Mouse (Mus musculus) CH12.LX (cell line): ENCODE measurements around the gene Rec114. TPM values are rescaled to one million over a fixed set of nuclear protein-coding genes. Genes with fewer than 3 reads are reported as not detected.

Experiments
- DNase-seq: peaks from one replicate; pipeline ENCODE4 v3.0.0-alpha.2; 2013; ENCODE audit errors: extremely low read depth
- H3K27ac ChIP-seq: 2 replicates; pipeline ENCODE4 v1.5.1; 2012; ENCODE audit warnings: low read depth, mild to moderate bottlenecking, control low read depth, moderate library complexity; ENCODE audit not compliant: insufficient read depth
- H3K27me3 ChIP-seq: replicated peaks from 2 replicates; pipeline ENCODE3; 2012; ENCODE audit warnings: inconsistent platforms
- H3K36me3 ChIP-seq, 2 experiments: replicated peaks in 1 of 2; 2 replicates each; pipeline versions ENCODE3 to v1.6.1; 2012; ENCODE audit warnings: inconsistent platforms in 1 of 2, low read length in 1 of 2, mild to moderate bottlenecking in 1 of 2, mixed read lengths in 1 of 2, moderate library complexity in 1 of 2; ENCODE audit not compliant: control insufficient read depth in 1 of 2, insufficient read depth in 1 of 2
- H3K4me1 ChIP-seq, 2 experiments: 2 replicates each; pipeline ENCODE4 v1.6.1; 2012; ENCODE audit warnings: inconsistent platforms in 1 of 2, moderate library complexity in 1 of 2; ENCODE audit not compliant: insufficient read depth in 2 of 2, control insufficient read depth in 1 of 2
- H3K4me2 ChIP-seq: 2 replicates; pipeline ENCODE4 v1.6.1; 2012; ENCODE audit warnings: low read depth, mild to moderate bottlenecking, control low read depth; ENCODE audit not compliant: poor library complexity, insufficient read depth, severe bottlenecking
- H3K4me3 ChIP-seq, 3 experiments: fragments of 150-350 bp in 1 of 3; sonication (generic) in 1 of 3; replicated peaks in 1 of 3; 2 replicates each; pipeline versions ENCODE3 to v1.5.1; 2011 to 2012; ENCODE audit warnings: low read depth in 2 of 3, low read length in 2 of 3, mild to moderate bottlenecking in 2 of 3, moderate library complexity in 2 of 3, control low read depth in 1 of 3, improper control_type of control experiment in 1 of 3, inconsistent platforms in 1 of 3, mixed read lengths in 1 of 3; ENCODE audit not compliant: poor library complexity in 1 of 3
- H3K79me2 ChIP-seq: replicated peaks from 2 replicates; pipeline ENCODE4 v1.6.1; 2012; ENCODE audit warnings: mild to moderate bottlenecking, moderate library complexity; ENCODE audit not compliant: control insufficient read depth, poor library complexity, insufficient read depth, severe bottlenecking; ENCODE audit errors: extremely low read depth
- H3K9ac ChIP-seq: 2 replicates; pipeline ENCODE4 v1.6.1; 2012; ENCODE audit warnings: low read depth, mild to moderate bottlenecking, control low read depth, moderate library complexity; ENCODE audit not compliant: insufficient read depth
- H3K9me3 ChIP-seq: replicated peaks from 2 replicates; pipeline ENCODE3; 2012; ENCODE audit warnings: low read length, inconsistent platforms, mixed read lengths
- CHD1 ChIP-seq: IDR thresholded peaks from 2 replicates; pipeline ENCODE4 v1.6.1; 2012; ENCODE audit warnings: low read depth, low read length, improper control_type of control experiment, inconsistent platforms
- CTCF ChIP-seq, 2 experiments: IDR thresholded peaks in 1 of 2; conservative IDR thresholded peaks in 1 of 2; 2 replicates each; pipeline ENCODE4 v1.5.1; 2011 to 2012; ENCODE audit warnings: low read depth in 2 of 2, low read length in 2 of 2, improper control_type of control experiment in 1 of 2, inconsistent platforms in 1 of 2, mild to moderate bottlenecking in 1 of 2, moderate library complexity in 1 of 2
- E2F4 ChIP-seq: IDR thresholded peaks from 2 replicates; pipeline ENCODE4 v1.6.1; 2011; ENCODE audit warnings: low read depth, low read length, improper control_type of control experiment; ENCODE audit not compliant: insufficient replicate concordance
- ELF1 ChIP-seq: IDR thresholded peaks from 2 replicates; pipeline ENCODE4 v1.6.1; 2014; ENCODE audit warnings: low read depth, mild to moderate bottlenecking, inconsistent platforms, low read length, improper control_type of control experiment
- EP300 ChIP-seq: IDR thresholded peaks from 2 replicates; pipeline ENCODE4 v1.6.1; 2011; ENCODE audit warnings: low read length, improper control_type of control experiment
- ETS1 ChIP-seq: conservative IDR thresholded peaks from 2 replicates; pipeline ENCODE4 v1.6.1; 2012; ENCODE audit warnings: low read depth, mild to moderate bottlenecking, inconsistent platforms, low read length, improper control_type of control experiment, moderate library complexity
- GABPA ChIP-seq: IDR thresholded peaks from 2 replicates; pipeline ENCODE4 v1.6.1; 2012; ENCODE audit warnings: low read depth, low read length, improper control_type of control experiment, inconsistent platforms; ENCODE audit not compliant: insufficient replicate concordance
- JUN ChIP-seq: IDR thresholded peaks from 2 replicates; pipeline ENCODE4 v1.6.1; 2011; ENCODE audit warnings: low read depth, mild to moderate bottlenecking, low read length, improper control_type of control experiment, moderate library complexity; ENCODE audit not compliant: insufficient read depth
- KAT2A ChIP-seq: IDR thresholded peaks from 2 replicates; pipeline ENCODE4 v1.6.1; 2012; ENCODE audit warnings: low read length, improper control_type of control experiment, inconsistent platforms; ENCODE audit not compliant: insufficient replicate concordance
- MAFK ChIP-seq: IDR thresholded peaks from 2 replicates; pipeline ENCODE4 v1.6.1; 2011; ENCODE audit warnings: low read length, improper control_type of control experiment; ENCODE audit not compliant: insufficient replicate concordance
- MAX ChIP-seq: IDR thresholded peaks from 2 replicates; pipeline ENCODE4 v1.6.1; 2011; ENCODE audit warnings: low read length, improper control_type of control experiment
- MEF2A ChIP-seq: IDR thresholded peaks from 2 replicates; pipeline ENCODE4 v1.6.1; 2014; ENCODE audit warnings: low read depth, mild to moderate bottlenecking, inconsistent platforms, low read length, improper control_type of control experiment, borderline replicate concordance
- MXI1 ChIP-seq: IDR thresholded peaks from 2 replicates; pipeline ENCODE4 v1.6.1; 2011; ENCODE audit warnings: mild to moderate bottlenecking, low read depth, low read length, improper control_type of control experiment
- MYC ChIP-seq: IDR thresholded peaks from 2 replicates; pipeline ENCODE4 v1.6.1; 2011; ENCODE audit warnings: low read depth, mild to moderate bottlenecking, improper control_type of control experiment, low read length
- NELFE ChIP-seq: IDR thresholded peaks from 2 replicates; pipeline ENCODE4 v1.6.1; 2011; ENCODE audit warnings: low read depth, low read length, improper control_type of control experiment
- PAX5 ChIP-seq: IDR thresholded peaks from 2 replicates; pipeline ENCODE4 v1.6.1; 2012; ENCODE audit warnings: low read length, inconsistent platforms, mixed read lengths
- POLR2A ChIP-seq: IDR thresholded peaks from 2 replicates; pipeline ENCODE4 v1.6.1; 2011; ENCODE audit warnings: low read depth, mild to moderate bottlenecking, improper control_type of control experiment, low read length
- RCOR1 ChIP-seq: conservative IDR thresholded peaks from 2 replicates; pipeline ENCODE4 v1.6.1; 2012; ENCODE audit warnings: low read depth, mild to moderate bottlenecking, inconsistent platforms, low read length, improper control_type of control experiment
- SIN3A ChIP-seq: IDR thresholded peaks from 2 replicates; pipeline ENCODE4 v1.6.1; 2012; ENCODE audit warnings: low read length, improper control_type of control experiment, inconsistent platforms
- TBP ChIP-seq: conservative IDR thresholded peaks from 2 replicates; pipeline ENCODE4 v1.6.1; 2011; ENCODE audit warnings: low read depth, low read length, improper control_type of control experiment
- ZC3H11A ChIP-seq: IDR thresholded peaks from 2 replicates; pipeline ENCODE4 v1.6.1; 2012; ENCODE audit warnings: low read depth, mild to moderate bottlenecking, inconsistent platforms, low read length, improper control_type of control experiment
- ZMIZ1 ChIP-seq: IDR thresholded peaks from 2 replicates; pipeline ENCODE4 v1.6.1; 2012; ENCODE audit warnings: low read depth, mild to moderate bottlenecking, inconsistent platforms, low read length, improper control_type of control experiment
- ZNF384 ChIP-seq: IDR thresholded peaks from 2 replicates; pipeline ENCODE4 v1.6.1; 2012; ENCODE audit warnings: low read depth, low read length, improper control_type of control experiment, inconsistent platforms
- dilution Hi-C: fragments of 300-500 bp; cut with MboI; formaldehyde crosslinking; loops from 2 replicates; pipeline ENCODE4 v1.14.3; 2020; ENCODE audit warnings: low sequenced_read_pairs; ENCODE audit not compliant: extremely low pct_unique_long_range_greater_than_20kb, extremely low pct_ligation_motif_present
- in situ Hi-C: fragments of 300-500 bp; cut with MboI; formaldehyde crosslinking; loops from 3 replicates; pipeline ENCODE4 v1.14.3; 2019; ENCODE audit warnings: low sequenced_read_pairs, low pct_ligation_motif_present, low pct_unique_long_range_greater_than_20kb, mixed read lengths
- polyA plus RNA-seq: library from polyadenylated mRNA; unstranded; fragments of >175 nt; gene quantifications from 2 replicates; pipeline ENCODE4 v1.2.1, GENCODE M21; 2012; ENCODE audit warnings: low read depth; ENCODE audit not compliant: insufficient read length
- total RNA-seq, 2 experiments: library from RNA; depleted of rRNA; stranded (reverse); fragments of 300-350 nt in 1 of 2; fragments of >200 nt in 1 of 2; gene quantifications; 2 replicates each; pipeline ENCODE4 v1.2.3; 2012 to 2014

Rec114 gene
- total and polyA plus RNA-seq, 3 experiments: 0.69 TPM; not detected in 2

GRCm38 (mm10) chr9:58763114-58763513 is 19.4 kb upstream of the Rec114 start:
- no peaks in the 10 kb centered on the region for H3K36me3 ChIP-seq
- no peak for DNase-seq
- no peak overlapping the region for H3K27ac ChIP-seq
- no peaks in the 10 kb centered on the region for H3K79me2 ChIP-seq
- H3K27me3 ChIP-seq: no peaks in the 10 kb centered on the region
- H3K4me2 ChIP-seq: no peak overlapping the region
- dilution Hi-C loops: no loop called here
- in situ Hi-C loops: no loop called here
- H3K4me1 ChIP-seq: no peaks in the 10 kb centered on the region
- TF ChIP-seq MAX (no peak), ZNF384 (no peak), MAFK (no peak), POLR2A (no peak), ZC3H11A (no peak), ZMIZ1 (no peak), CHD1 (no peak), E2F4 (no peak), MEF2A (no peak), MXI1 (no peak), RCOR1 (no peak), JUN (no peak), KAT2A (no peak), TBP (no peak), EP300 (no peak), ETS1 (no peak), ELF1 (no peak), CTCF (conservative IDR thresholded peaks at IDR 0.05 in 1 of 2, IDR thresholded peaks at IDR 0.05 in 1 of 2; ENCODE audit: low read depth in 2 of 2, low read length in 2 of 2) (no peak), MYC (no peak)
- no peak overlapping the region for H3K9ac ChIP-seq
- H3K4me3 ChIP-seq: no peak overlapping the region
- no peaks in the 10 kb centered on the region for H3K9me3 ChIP-seq

GRCm38 (mm10) chr9:58762086-58762485 is 18.3 kb upstream of the Rec114 start:
- H3K9me3 ChIP-seq: no peaks in the 10 kb centered on the region
- H3K9ac ChIP-seq: no peak overlapping the region
- no peak for DNase-seq
- in situ Hi-C loops: no loop called here
- TF ChIP-seq NELFE: no peak
- no peak for TF ChIP-seq MEF2A
- TF ChIP-seq GABPA: no peak
- TF ChIP-seq ETS1: no peak
- no peak for TF ChIP-seq E2F4
- TF ChIP-seq SIN3A: no peak
- TF ChIP-seq EP300: no peak
- no peak for TF ChIP-seq PAX5
- TF ChIP-seq TBP: no peak
- TF ChIP-seq, all 38 proteins: peak for 0
- Histone ChIP-seq H3K27me3 (no peaks in the 10 kb centered on the region), H3K4me3 (no peak overlapping the region), H3K4me1 (no peaks in the 10 kb centered on the region), H3K4me2 (no peak overlapping the region), H3K36me3 (no peaks in the 10 kb centered on the region), H3K79me2 (no peaks in the 10 kb centered on the region), H3K27ac (no peak overlapping the region)
- dilution Hi-C loops: no loop called here
